In genomic region chr17:5310425-5310888, GRCm38 (mm10) we compare ENCODE assay signal across 13 mouse cellular contexts.
DNase-seq lines count a peak whose midpoint lies in the region; ATAC-seq and TF ChIP-seq lines count a peak whose summit lies in the region.
"Had no signal": no experiment of that assay in that cellular context is flagged by ENCODE, and none has a peak within 500 bp of the region (broad histone marks: within the 10 kb centered on the region; RNA-seq: fewer than 3 reads in every experiment).

No protein-coding gene starts in this region.

- no peak for TF ChIP-seq POLR2A in bone marrow macrophage, adult 2 months (IDR thresholded peaks at IDR 0.05; ENCODE audit: borderline replicate concordance, low read depth, low read length)

- H3K27ac ChIP-seq in hindbrain, embryonic 15.5 days (replicated peaks), result peak overlapping the region; percentile 47; the same call in 1 of the 2 replicates
- H3K27ac ChIP-seq in hindbrain, embryonic 11.5 days (ENCODE audit: low read depth, low read length), result no peak overlapping the region
- H3K27ac ChIP-seq in bone marrow macrophage, adult 2 months (ENCODE audit: insufficient read depth, low read depth, low read length), result peak overlapping the region; percentile 93
- peak overlapping the region; percentile 82 for H3K27ac ChIP-seq in forebrain, embryonic 16.5 days (ENCODE audit: low read length)
- H3K27ac ChIP-seq in midbrain, embryonic 12.5 days (replicated peaks), result 0 out of 2 replicates have a peak overlapping the region, but pooled peaks have one; percentile 2

- DNase-seq in hindbrain, embryonic 11.5 days (ENCODE audit: low spot score), result no peak
- no peak for DNase-seq in embryo, embryonic 10 days (ENCODE audit: low spot score)
- no peak for DNase-seq in retina, embryonic 14.5 days (ENCODE audit: low spot score)
- no peak for DNase-seq in lung, postnatal 4 days
- DNase-seq: cerebellum, adult 8-10 months; lung, postnatal 10 days; thymus, adult 18-20 months had no signal

- no peak overlapping the region; the same call in 1 of the 2 replicates for H3K4me2 ChIP-seq in hindbrain, embryonic 15.5 days
- no peak overlapping the region for H3K4me2 ChIP-seq in hindbrain, embryonic 11.5 days (replicated peaks; ENCODE audit: low read depth, low read length)
- H3K4me2 ChIP-seq in forebrain, embryonic 16.5 days (ENCODE audit: low read length), result peak overlapping the region; percentile 7; the same call in 1 of the 2 replicates
- no peak overlapping the region for H3K4me2 ChIP-seq in midbrain, embryonic 12.5 days (replicated peaks)

- H3K9me3 ChIP-seq in hindbrain, embryonic 15.5 days, result no peaks in the 10 kb centered on the region
- no peaks in the 10 kb centered on the region for H3K9me3 ChIP-seq in hindbrain, embryonic 11.5 days (ENCODE audit: control insufficient read depth, low read length)
- H3K9me3 ChIP-seq in forebrain, embryonic 16.5 days (ENCODE audit: control insufficient read depth, low read length), result no peaks in the 10 kb centered on the region
- no peaks in the 10 kb centered on the region for H3K9me3 ChIP-seq in midbrain, embryonic 12.5 days

- TF ChIP-seq CTCF in bone marrow macrophage, adult 2 months (IDR thresholded peaks at IDR 0.05; ENCODE audit: low read depth, low read length), result no peak

- no peak overlapping the region for H3K4me3 ChIP-seq in hindbrain, embryonic 15.5 days
- H3K4me3 ChIP-seq in hindbrain, embryonic 11.5 days (ENCODE audit: low read depth, low read length), result no peak overlapping the region
- H3K4me3 ChIP-seq in bone marrow macrophage, adult 2 months (ENCODE audit: insufficient read depth, low read length), result no peak overlapping the region
- H3K4me3 ChIP-seq in forebrain, embryonic 16.5 days (replicated peaks; ENCODE audit: low read length), result no peak overlapping the region
- H3K4me3 ChIP-seq in midbrain, embryonic 12.5 days, result no peak overlapping the region
- H3K4me3 ChIP-seq: erythroblast, embryonic 14.5 days had no signal

- peaks cover 26% of the 10 kb centered on the region for H3K4me1 ChIP-seq in hindbrain, embryonic 15.5 days (replicated peaks)
- no peaks in the 10 kb centered on the region for H3K4me1 ChIP-seq in hindbrain, embryonic 11.5 days (replicated peaks; ENCODE audit: control insufficient read depth, insufficient read depth, low read length)
- H3K4me1 ChIP-seq in bone marrow macrophage, adult 2 months (ENCODE audit: control insufficient read depth, insufficient read depth, low read length), result peaks cover 30% of the 10 kb centered on the region
- peaks cover 38% of the 10 kb centered on the region for H3K4me1 ChIP-seq in forebrain, embryonic 16.5 days (replicated peaks; ENCODE audit: control insufficient read depth, insufficient read depth, low read length)
- H3K4me1 ChIP-seq in midbrain, embryonic 12.5 days, result peaks cover 17% of the 10 kb centered on the region; the same call in 1 of the 2 replicates

- H3K27me3 ChIP-seq in hindbrain, embryonic 15.5 days, result no peaks in the 10 kb centered on the region
- no peaks in the 10 kb centered on the region for H3K27me3 ChIP-seq in hindbrain, embryonic 11.5 days (ENCODE audit: control insufficient read depth, insufficient read depth, low read length)
- no peaks in the 10 kb centered on the region for H3K27me3 ChIP-seq in forebrain, embryonic 16.5 days (replicated peaks; ENCODE audit: control insufficient read depth, insufficient read depth, low read length)
- H3K27me3 ChIP-seq in midbrain, embryonic 12.5 days, result no peaks in the 10 kb centered on the region

- WGBS in hindbrain, embryonic 15.5 days, result 50% methylated on average over 11 of the region's 11 CpGs
- 89% methylated on average over 11 of the region's 11 CpGs for WGBS in hindbrain, embryonic 11.5 days
- WGBS in forebrain, embryonic 16.5 days, result 12% methylated on average over 11 of the region's 11 CpGs
- WGBS in midbrain, embryonic 12.5 days, result 81% methylated on average over 11 of the region's 11 CpGs

- no peak for ATAC-seq in hindbrain, embryonic 15.5 days (ENCODE audit: low FRiP score, low read depth)
- no peak for ATAC-seq in hindbrain, embryonic 11.5 days (ENCODE audit: low FRiP score)
- ATAC-seq in forebrain, embryonic 16.5 days, result peak; percentile 89
- ATAC-seq in midbrain, embryonic 12.5 days (ENCODE audit: low FRiP score, low read depth), result no peak
- ATAC-seq: activated CD4-positive, CD25-positive, alpha-beta regulatory T cell, adult 4 months had no signal

- H3K36me3 ChIP-seq in hindbrain, embryonic 15.5 days, result peaks cover 6% of the 10 kb centered on the region; the same call in 1 of the 2 replicates
- peaks cover 5% of the 10 kb centered on the region; the same call in 1 of the 2 replicates for H3K36me3 ChIP-seq in hindbrain, embryonic 11.5 days (ENCODE audit: control insufficient read depth, insufficient read depth, low read length)
- peaks cover 2% of the 10 kb centered on the region; the same call in 1 of the 2 replicates for H3K36me3 ChIP-seq in forebrain, embryonic 16.5 days (ENCODE audit: control insufficient read depth, insufficient read depth)
- peaks cover 42% of the 10 kb centered on the region for H3K36me3 ChIP-seq in midbrain, embryonic 12.5 days

- H3K9ac ChIP-seq in hindbrain, embryonic 15.5 days, result no peak overlapping the region
- H3K9ac ChIP-seq in hindbrain, embryonic 11.5 days (ENCODE audit: low read depth, low read length), result no peak overlapping the region
- peak overlapping the region; percentile 43; the same call in 1 of the 2 replicates for H3K9ac ChIP-seq in forebrain, embryonic 16.5 days (replicated peaks; ENCODE audit: low read depth, low read length)
- no peak overlapping the region for H3K9ac ChIP-seq in midbrain, embryonic 12.5 days (replicated peaks)
